Mouse (Mus musculus) cerebellum, adult 9-10 months (tissue): ENCODE measurements around the gene Rptor.

Experiments
- DNase-seq: peaks from one replicate; pipeline ENCODE4 v3.0.0; 2022

Rptor gene

DNA sequence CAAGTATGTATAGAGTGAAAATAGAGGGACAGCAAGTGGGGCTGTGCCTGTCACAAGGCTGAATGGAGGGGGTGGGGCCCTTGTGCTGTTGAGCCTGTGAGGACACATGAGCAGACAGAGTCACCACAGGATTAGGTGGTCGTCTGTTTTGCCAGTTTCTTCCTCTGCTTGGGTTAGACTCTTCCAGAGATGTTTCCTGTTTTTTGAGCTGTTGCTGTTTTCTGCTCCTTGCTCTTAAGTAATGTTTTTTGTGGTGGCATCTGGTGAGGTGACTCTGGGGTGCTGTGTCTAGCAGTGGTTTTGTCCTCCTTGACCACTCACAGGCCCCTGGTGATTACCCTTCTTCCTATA, 90.2 kb downstream of the Rptor start:
- DNase-seq = no peak

GRCm38 (mm10) chr11:119694146-119694860, 91.6 kb downstream of the Rptor start:
- DNase-seq = no peak

DNA sequence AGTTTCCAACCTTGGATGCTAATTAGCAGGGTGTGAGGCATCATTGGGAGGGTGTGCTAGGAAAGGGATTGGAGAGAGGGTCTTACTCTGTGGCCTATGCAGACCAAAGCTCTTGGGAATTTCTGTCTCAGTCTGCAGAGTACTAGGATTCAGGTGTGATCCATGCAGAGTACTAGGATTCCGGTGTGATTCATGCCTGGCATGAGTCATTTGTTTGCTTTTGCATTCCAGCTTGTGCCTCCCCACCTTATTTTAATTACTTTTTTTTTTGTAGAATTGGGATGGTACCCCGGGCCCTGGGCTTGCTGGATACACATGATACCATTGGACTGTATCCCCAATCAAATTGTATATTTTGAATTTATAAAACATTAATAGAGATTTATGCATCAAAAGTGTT, 93.7 kb downstream of the Rptor start:
- DNase-seq = no peak

DNA sequence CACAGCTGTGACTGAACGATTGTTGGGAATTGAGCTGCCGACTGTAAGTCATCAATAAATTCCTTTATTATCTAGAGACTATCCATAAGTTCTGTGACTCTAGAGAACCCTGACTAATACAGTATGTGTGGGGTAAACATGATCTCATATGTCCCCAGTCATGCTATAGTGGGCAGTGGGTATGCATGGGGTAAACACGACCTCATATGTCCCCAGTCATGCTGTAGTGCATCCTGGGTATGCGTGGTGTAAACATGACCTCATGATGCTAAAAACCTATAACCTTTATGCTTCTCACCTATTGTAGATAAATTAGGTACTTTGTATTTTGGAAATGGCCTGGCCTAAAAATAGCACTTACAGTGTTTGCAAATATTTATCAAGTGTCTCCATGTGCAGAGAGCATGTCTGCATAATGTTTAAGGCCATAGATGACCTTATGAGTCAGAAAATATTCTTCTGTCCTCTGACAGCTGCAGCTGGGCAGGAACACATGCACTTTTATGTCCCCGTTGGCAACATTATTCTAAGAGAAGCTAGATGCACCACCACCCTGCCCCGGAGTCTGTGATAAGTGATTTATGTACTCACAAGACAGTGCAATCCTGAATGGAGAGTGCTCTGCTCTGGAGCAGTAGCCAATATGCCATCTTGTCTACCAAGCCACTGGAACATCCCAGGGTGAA, 102.8 kb downstream of the Rptor start:
- no peak for DNase-seq

GRCm38 (mm10) chr11:119707259-119707658, 104.6 kb downstream of the Rptor start:
- DNase-seq = no peak

DNA sequence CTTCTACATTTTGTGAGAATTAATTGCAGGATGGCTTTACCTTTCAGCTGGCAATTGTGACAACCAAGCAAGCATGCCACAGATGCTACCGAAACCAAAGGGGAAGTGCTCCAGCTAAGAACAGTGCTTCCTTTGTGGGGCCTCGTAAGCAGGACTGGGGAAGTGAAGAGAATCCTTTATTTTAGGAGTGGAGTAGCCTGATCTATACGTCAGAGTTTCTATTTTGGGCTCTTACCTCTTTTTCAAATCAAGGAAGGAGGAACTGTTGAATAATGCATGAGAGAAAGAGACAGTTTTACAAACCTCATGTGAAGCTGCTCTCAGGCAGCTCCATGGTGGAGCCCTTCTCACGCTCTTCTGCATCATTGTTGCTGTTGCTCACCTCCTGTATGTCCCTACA, 106.5 kb downstream of the Rptor start:
- DNase-seq = no peak

- DNase-seq = no peak
Observed at GRCm38 (mm10) chr11:119710338-119710737, 107.6 kb downstream of the Rptor start.

GRCm38 (mm10) chr11:119710822-119711221, 108.1 kb downstream of the Rptor start:
- no peak for DNase-seq

GRCm38 (mm10) chr11:119715437-119715836, 112.7 kb downstream of the Rptor start:
- DNase-seq = no peak

- DNase-seq = no peak
Observed at GRCm38 (mm10) chr11:119715841-119716596, 113.3 kb downstream of the Rptor start.

DNA sequence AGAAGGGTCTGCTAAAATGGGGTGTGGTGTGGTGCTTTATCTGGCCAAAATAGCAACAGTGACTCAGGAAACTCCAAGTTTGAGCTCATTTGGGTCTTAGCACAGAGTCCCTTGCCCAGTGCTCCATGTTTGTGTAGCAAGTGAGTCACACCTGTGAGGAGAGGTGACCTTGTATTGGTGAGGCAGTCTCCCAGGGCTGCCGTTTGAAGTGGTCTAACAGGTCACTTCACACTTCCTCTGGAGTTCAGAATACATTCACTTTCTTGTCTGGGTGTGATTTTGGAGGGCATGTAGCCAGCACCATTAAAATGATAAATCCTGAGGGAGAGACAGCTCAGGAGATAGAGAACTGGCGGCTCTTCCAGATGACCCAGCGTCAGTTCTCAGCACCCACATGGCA, 115.4 kb downstream of the Rptor start:
- no peak for DNase-seq

GRCm38 (mm10) chr11:119720101-119721048, 117.7 kb downstream of the Rptor start:
- DNase-seq = no peak

DNA sequence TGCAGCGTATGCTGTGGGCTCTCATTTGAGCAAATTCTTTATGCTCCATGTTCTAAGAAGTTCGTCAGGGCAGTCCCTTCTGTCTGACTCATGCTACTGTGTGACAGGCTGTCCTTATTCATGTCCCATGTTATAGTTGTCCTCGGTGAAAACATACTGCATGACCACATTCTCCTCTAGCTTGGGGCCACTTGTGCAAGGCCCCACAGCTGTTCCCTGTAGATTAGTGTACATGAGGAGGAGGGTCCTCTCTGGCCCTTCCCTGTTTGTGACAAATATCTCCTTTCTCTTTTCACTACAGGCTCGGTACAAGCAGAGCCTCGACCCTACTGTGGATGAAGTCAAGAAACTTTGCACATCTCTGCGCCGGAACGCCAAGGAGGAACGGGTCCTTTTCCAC, 122.0 kb downstream of the Rptor start:
- no peak for DNase-seq

GRCm38 (mm10) chr11:119731382-119731781, 128.7 kb downstream of the Rptor start:
- peak; percentile 68 for DNase-seq

- DNase-seq = no peak
Observed at GRCm38 (mm10) chr11:119732362-119732761, 129.7 kb downstream of the Rptor start.

DNA sequence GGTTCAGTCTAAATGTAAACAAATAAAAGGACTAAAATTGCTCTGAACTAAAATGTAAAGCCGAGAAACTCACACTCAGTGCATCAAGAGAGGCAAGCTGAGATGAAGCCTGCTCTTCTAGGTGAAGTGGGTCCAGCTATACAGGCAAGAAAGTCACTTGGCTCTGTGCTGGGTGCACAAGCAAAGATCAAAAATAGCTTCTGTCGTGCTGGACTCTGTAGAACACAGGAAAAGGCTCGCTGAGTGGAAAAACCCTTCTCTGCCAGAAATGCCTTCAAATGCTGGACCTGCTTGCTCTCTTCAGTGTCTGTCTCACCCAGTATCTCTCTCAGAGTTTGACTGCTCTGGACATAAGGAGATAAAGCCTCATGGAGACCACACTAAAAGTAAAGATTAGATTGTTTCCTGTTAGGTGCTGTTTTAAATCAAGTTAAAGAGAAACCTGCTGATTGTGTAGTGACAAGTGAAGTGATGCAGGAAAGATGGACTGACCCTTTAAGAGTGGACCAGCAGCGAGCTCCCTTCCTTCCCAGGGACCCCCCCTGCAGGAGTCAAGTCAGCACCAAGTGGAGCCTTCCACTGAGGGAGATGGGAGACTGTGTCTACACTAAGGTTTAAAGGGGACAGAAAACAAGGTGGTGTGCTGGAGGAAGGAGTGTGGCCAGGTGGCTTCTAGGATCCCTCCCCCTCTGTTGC, 130.4 kb downstream of the Rptor start:
- peak; percentile 89 for DNase-seq

GRCm38 (mm10) chr11:119733657-119733990, 130.9 kb downstream of the Rptor start:
- DNase-seq = peak; percentile 70

DNA sequence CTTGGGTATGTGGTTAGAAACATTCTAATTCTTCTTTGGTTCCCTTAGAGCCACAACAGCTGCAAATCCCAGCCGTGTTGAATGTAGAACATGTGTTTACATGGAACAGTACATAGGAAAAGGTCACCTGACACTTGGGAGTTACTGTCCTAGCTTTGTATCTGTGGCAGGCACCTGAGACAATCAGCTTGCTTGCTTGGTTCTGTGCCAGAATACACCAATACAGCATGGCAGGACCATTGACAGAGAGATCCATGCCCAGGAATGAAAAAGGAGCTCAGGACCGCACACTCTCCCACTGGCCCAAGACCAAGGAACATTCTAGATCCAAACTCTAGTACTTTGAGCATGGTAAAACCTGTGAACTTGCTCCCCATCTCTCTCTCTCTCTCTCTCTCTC, 132.4 kb downstream of the Rptor start:
- peak; percentile 61 for DNase-seq

DNA sequence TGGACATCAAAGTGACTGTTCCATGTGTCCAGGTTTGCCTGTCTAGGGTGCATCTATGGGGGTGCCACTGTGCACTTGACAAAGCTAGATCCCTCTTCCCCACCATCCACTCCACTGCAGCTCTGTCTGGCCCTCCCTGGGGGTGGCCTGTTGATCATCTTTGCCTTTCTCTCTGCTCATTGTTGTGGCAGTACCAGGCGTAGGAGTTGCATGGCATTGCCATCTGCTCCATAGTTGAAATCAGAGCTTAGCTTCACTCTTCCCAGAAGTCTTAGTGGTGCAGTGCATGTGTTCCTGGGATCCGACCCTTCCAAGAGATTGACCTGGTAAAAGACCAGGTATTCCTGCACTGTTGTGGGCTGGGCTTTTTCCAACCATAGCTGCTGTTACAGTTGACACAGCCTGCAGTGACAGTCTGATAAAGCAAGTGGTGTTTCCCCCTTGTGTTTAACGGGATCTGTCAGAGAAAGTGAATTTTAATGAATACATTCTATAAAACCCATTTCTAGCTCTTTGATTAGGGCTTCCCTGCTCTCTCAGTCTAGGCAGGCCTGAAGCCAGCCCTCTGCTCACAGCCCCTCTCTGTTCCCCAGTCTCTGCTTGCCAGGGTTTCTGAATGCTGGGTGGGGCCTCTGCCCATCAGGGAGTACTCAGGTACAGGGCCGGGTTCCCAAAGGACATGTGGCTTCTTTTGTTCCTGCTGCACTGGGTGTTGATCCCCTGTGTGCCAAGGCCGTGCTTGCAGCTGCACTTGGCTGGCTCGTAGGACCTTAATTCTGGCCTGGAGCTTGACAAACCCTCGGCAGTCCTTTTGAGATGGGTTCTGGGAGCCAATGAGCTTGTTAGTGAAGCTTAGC, 136.5 kb downstream of the Rptor start:
- no peak for DNase-seq

- no peak for DNase-seq
Observed at GRCm38 (mm10) chr11:119741401-119741800, 138.7 kb downstream of the Rptor start.

- no peak for DNase-seq
Observed at GRCm38 (mm10) chr11:119744436-119744835, 141.7 kb downstream of the Rptor start.
